Mouse (Mus musculus): ENCODE data around the gene Tceanc2. TPM values are rescaled to one million over a fixed set of nuclear protein-coding genes. Genes with fewer than 3 reads are reported as not detected.

Tceanc2 gene
- polyA plus RNA-seq, 1 experiment, result 10.0 TPM

DNA sequence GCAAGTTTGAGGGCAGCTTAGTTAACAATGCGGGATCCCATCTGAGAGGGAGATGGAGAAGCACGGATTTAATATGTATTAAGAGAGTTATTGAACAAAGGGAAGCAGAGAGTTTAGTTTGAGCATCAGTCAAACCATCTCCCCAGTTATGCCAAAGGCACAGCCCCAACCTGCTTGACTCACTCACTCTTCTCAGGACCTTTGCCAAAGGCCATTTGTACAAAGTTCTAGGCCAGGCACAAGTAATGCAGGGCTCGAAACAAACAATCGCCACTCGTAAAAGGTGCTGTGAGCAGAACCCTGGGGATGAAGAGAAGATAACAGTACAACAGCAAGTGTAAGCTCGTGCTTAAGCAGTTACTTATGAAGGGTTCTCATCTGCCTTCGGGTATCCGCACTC is 26.3 kb downstream of the Tceanc2 start:
- H3K27me3 ChIP-seq (ENCODE audit: control insufficient read depth, insufficient read depth, low read length), result no peaks in the 10 kb centered on the region
- DNase-seq, result no peak
- WGBS, result 78% methylated on average over 8 of the region's 8 CpGs
- no peak overlapping the region for H3K4me3 ChIP-seq (replicated peaks; ENCODE audit: insufficient read depth, low read depth, low read length)
- H3K27ac ChIP-seq (ENCODE audit: insufficient read depth, low read length), result no peak overlapping the region
- H3K4me1 ChIP-seq (ENCODE audit: control insufficient read depth, insufficient read depth, low read length), result no peaks in the 10 kb centered on the region
- TF ChIP-seq POLR2A (IDR thresholded peaks at IDR 0.05; ENCODE audit: borderline replicate concordance, insufficient read depth, low read length) (no peak), CTCF (IDR thresholded peaks at IDR 0.05; ENCODE audit: borderline replicate concordance, insufficient read depth, low read depth, low read length) (no peak)

- Histone ChIP-seq H3K27me3 (ENCODE audit: control insufficient read depth, insufficient read depth, low read length) (no peaks in the 10 kb centered on the region), H3K4me1 (ENCODE audit: control insufficient read depth, insufficient read depth, low read length) (no peaks in the 10 kb centered on the region), H3K27ac (ENCODE audit: insufficient read depth, low read length) (no peak overlapping the region), H3K4me3 (replicated peaks; ENCODE audit: insufficient read depth, low read depth, low read length) (no peak overlapping the region)
- TF ChIP-seq POLR2A (IDR thresholded peaks at IDR 0.05; ENCODE audit: borderline replicate concordance, insufficient read depth, low read length) (no peak), CTCF (IDR thresholded peaks at IDR 0.05; ENCODE audit: borderline replicate concordance, insufficient read depth, low read depth, low read length) (no peak)
- no peak for DNase-seq
- 49% methylated on average over 6 of the region's 6 CpGs for WGBS
Measured at GRCm38 (mm10) chr4:107150991-107151390, 27.9 kb downstream of the Tceanc2 start.

DNA sequence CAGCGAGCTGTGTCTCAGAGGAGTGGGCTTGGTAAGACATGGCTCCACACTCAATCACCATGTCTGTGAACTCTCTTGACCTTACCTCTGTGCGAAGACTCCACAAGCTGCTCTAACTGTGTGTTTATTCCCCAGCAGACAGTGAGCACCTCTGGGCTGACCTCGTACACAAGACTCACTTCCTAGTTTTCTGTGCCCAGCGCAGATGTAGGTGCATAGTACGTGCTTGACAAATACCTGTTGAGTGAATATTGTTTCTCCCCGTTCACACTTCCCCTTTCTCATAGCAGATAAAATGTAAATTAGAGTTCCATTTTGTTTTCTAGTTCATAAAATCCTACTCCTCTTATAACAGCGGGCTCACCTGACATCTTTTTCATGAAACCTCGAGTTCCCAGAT is 35.4 kb downstream of the Tceanc2 start:
- DNase-seq, result no peak
- TF ChIP-seq POLR2A (IDR thresholded peaks at IDR 0.05; ENCODE audit: borderline replicate concordance, insufficient read depth, low read length), result no peak
- no peak for TF ChIP-seq CTCF (IDR thresholded peaks at IDR 0.05; ENCODE audit: borderline replicate concordance, insufficient read depth, low read depth, low read length)
- no peaks in the 10 kb centered on the region for H3K4me1 ChIP-seq (ENCODE audit: control insufficient read depth, insufficient read depth, low read length)
- H3K4me3 ChIP-seq (replicated peaks; ENCODE audit: insufficient read depth, low read depth, low read length), result no peak overlapping the region
- H3K27me3 ChIP-seq (ENCODE audit: control insufficient read depth, insufficient read depth, low read length), result no peaks in the 10 kb centered on the region
- 96% methylated on average over 8 of the region's 8 CpGs for WGBS
- no peak overlapping the region for H3K27ac ChIP-seq (ENCODE audit: insufficient read depth, low read length)

DNA sequence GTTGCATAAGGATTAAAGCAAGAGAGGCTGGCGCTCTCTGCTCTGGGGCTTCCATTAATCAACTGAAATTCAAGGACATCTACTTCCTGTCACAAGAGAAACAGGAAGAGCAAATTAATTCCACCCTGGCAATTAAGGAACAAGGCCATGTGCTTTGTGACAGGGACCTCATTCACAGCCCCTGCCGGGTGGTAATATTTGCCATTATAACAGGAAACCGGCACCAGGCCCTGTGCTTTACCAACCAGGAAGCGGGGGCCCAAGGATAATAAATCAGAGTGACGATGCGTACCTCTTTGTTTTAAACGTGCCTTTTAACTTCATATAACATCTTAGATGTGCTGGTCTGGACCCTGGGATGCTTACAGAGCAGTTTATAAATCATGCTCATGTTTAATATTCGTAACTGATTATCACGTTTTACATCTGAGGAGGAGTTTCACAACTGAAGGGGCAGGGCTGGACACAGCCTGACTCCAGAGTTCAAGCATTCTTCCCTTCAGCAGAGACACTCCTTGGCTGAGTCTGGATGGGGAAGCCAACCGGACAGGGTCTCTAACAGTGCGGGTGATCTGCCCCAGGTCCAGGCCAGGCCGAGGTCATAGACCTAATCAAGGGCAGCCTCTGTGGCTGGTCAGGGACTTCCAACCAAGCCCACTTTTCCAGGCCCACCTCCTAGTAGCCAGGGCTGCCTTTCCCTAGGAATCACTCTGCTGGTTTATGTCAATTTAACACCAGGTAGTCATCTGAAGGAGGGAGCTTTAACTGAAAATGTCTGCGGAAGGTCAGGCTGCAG is 38.9 kb downstream of the Tceanc2 start:
- Histone ChIP-seq H3K27ac (ENCODE audit: insufficient read depth, low read length) (no peak overlapping the region), H3K4me3 (replicated peaks; ENCODE audit: insufficient read depth, low read depth, low read length) (no peak overlapping the region), H3K4me1 (ENCODE audit: control insufficient read depth, insufficient read depth, low read length) (no peaks in the 10 kb centered on the region), H3K27me3 (ENCODE audit: control insufficient read depth, insufficient read depth, low read length) (no peaks in the 10 kb centered on the region)
- no peak for DNase-seq
- TF ChIP-seq POLR2A (IDR thresholded peaks at IDR 0.05; ENCODE audit: borderline replicate concordance, insufficient read depth, low read length) (no peak), CTCF (IDR thresholded peaks at IDR 0.05; ENCODE audit: borderline replicate concordance, insufficient read depth, low read depth, low read length) (no peak)
- WGBS, result 84% methylated on average over 13 of the region's 13 CpGs

DNA sequence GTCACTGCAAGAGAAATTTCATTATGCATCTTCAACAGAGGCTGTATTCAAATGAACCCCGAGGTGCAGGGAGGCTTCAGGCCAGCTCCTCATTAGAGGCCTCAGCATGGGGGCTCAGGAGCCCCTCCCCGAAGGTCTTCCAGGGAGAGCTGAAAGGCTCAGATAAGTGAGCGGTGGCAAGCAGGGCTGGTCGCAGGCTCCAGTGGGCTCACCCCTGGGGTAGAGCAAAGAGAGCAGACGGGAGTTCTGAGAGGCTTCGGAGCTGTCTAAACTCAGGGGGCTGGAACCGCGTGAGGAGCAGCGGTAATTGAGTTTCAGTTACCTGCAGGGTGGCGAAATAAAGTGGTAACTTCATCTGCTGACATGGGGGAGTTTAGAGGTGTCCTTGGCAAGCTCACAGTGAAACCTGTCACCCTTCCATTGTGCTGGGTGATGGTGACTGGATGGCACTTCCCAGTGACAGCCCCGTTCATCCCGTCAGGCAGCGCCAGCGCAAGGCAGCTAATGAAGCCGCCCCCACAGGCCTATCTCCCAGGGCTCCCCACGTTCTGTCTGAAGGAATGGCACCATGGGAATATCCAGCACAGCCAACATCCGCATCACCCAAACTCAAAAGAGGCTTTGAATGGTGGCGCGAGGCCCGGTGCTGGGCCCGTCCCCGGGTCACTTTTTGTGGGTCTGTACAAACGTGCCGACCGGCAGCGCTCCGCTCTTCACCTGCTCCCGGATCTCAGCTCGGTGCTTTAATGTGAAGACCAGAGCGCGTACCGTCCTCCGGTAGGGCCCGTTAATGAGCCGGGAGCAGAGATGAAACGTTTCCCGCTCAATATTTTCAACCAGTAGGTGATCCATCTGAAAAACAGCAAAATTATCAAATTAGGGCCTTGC is 39.7 kb downstream of the Tceanc2 start:
- H3K27me3 ChIP-seq (ENCODE audit: control insufficient read depth, insufficient read depth, low read length), result no peaks in the 10 kb centered on the region
- DNase-seq, result no peak
- no peak overlapping the region for H3K4me3 ChIP-seq (replicated peaks; ENCODE audit: insufficient read depth, low read depth, low read length)
- no peaks in the 10 kb centered on the region for H3K4me1 ChIP-seq (ENCODE audit: control insufficient read depth, insufficient read depth, low read length)
- H3K27ac ChIP-seq (ENCODE audit: insufficient read depth, low read length), result no peak overlapping the region
- no peak for TF ChIP-seq POLR2A (IDR thresholded peaks at IDR 0.05; ENCODE audit: borderline replicate concordance, insufficient read depth, low read length)
- no peak for TF ChIP-seq CTCF (IDR thresholded peaks at IDR 0.05; ENCODE audit: borderline replicate concordance, insufficient read depth, low read depth, low read length)
- WGBS, result 74% methylated on average over 37 of the region's 37 CpGs

DNA sequence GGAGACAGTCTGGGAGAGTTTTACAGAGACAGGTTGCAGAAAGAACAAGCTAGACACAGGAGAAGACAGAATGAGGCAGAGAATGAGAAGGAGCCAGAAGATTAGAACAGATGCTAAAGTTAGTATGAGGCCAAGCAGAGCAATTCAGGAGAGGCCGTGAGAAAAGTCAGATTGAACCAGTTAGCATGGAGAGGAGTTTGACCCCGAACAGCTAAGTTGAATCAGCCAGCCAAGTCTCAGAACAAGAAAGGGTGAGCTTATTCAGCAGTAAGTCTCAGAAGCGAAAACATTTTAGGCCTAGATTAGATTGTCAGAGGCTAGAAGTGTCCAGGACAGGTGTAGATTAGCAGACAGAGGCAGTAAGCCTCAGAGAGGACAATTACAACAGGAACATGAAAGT is 42.4 kb downstream of the Tceanc2 start:
- DNase-seq, result no peak
- Histone ChIP-seq H3K27me3 (ENCODE audit: control insufficient read depth, insufficient read depth, low read length) (no peaks in the 10 kb centered on the region), H3K4me3 (replicated peaks; ENCODE audit: insufficient read depth, low read depth, low read length) (no peak overlapping the region), H3K4me1 (ENCODE audit: control insufficient read depth, insufficient read depth, low read length) (no peaks in the 10 kb centered on the region), H3K27ac (ENCODE audit: insufficient read depth, low read length) (no peak overlapping the region)
- 72% methylated on average over 3 of the region's 3 CpGs for WGBS
- no peak for TF ChIP-seq POLR2A (IDR thresholded peaks at IDR 0.05; ENCODE audit: borderline replicate concordance, insufficient read depth, low read length)
- TF ChIP-seq CTCF (IDR thresholded peaks at IDR 0.05; ENCODE audit: borderline replicate concordance, insufficient read depth, low read depth, low read length), result no peak

- Histone ChIP-seq H3K27ac (ENCODE audit: insufficient read depth, low read length) (no peak overlapping the region), H3K4me3 (replicated peaks; ENCODE audit: insufficient read depth, low read depth, low read length) (no peak overlapping the region), H3K27me3 (ENCODE audit: control insufficient read depth, insufficient read depth, low read length) (no peaks in the 10 kb centered on the region), H3K4me1 (ENCODE audit: control insufficient read depth, insufficient read depth, low read length) (no peaks in the 10 kb centered on the region)
- TF ChIP-seq CTCF (IDR thresholded peaks at IDR 0.05; ENCODE audit: borderline replicate concordance, insufficient read depth, low read depth, low read length) (no peak), POLR2A (IDR thresholded peaks at IDR 0.05; ENCODE audit: borderline replicate concordance, insufficient read depth, low read length) (no peak)
- peak in 1 of 2 experiments; percentile 32 for DNase-seq
- 44% methylated on average over 5 of the region's 5 CpGs for WGBS
Measured at GRCm38 (mm10) chr4:107135663-107136062, 43.3 kb downstream of the Tceanc2 start.

Data from cerebellum, adult 2 months (tissue).